Mouse (Mus musculus) limb, embryonic 14.5 days (tissue): ENCODE measurements around the gene S100pbp. TPM values are rescaled to one million over a fixed set of nuclear protein-coding genes. Genes with fewer than 3 reads are reported as not detected.

Source experiments
- ATAC-seq: fragments of 200-750 bp; cut with Nextera tagmentation; 2 replicates; pipeline ENCODE4 v1.8.0; 2017; ENCODE audit warnings: low read depth, moderate number of reproducible peaks, moderate TSS enrichment; ENCODE audit not compliant: low FRiP score
- DNase-seq: peaks from one replicate; pipeline ENCODE4 v3.0.0-alpha.2; 2015; ENCODE audit warnings: low spot score
- H3K27ac ChIP-seq: fragments of 300-500 bp; sonication (generic); replicated peaks from 2 replicates; pipeline ENCODE4 v1.5.1; 2014; ENCODE audit warnings: low read depth, mild to moderate bottlenecking, low read length, moderate library complexity, mixed read lengths
- H3K27me3 ChIP-seq: fragments of 300-500 bp; sonication (generic); 2 replicates; pipeline ENCODE4 v1.6.1; 2014; ENCODE audit warnings: low read length, mixed read lengths; ENCODE audit not compliant: control insufficient read depth, insufficient read depth
- H3K36me3 ChIP-seq: fragments of 300-500 bp; sonication (generic); 2 replicates; pipeline ENCODE4 v1.6.1; 2014; ENCODE audit warnings: mild to moderate bottlenecking, low read length, moderate library complexity, mixed read lengths; ENCODE audit not compliant: control insufficient read depth, insufficient read depth
- H3K4me1 ChIP-seq: fragments of 300-500 bp; sonication (generic); 2 replicates; pipeline ENCODE4 v1.6.1; 2014; ENCODE audit warnings: antibody characterized with exemption, low read length, mixed read lengths; ENCODE audit not compliant: control insufficient read depth, insufficient read depth
- H3K4me2 ChIP-seq: fragments of 300-500 bp; sonication (generic); replicated peaks from 2 replicates; pipeline ENCODE4 v1.6.1; 2014; ENCODE audit warnings: low read depth, mild to moderate bottlenecking, low read length, moderate library complexity; ENCODE audit not compliant: severe bottlenecking
- H3K4me3 ChIP-seq: fragments of 300-500 bp; sonication (generic); replicated peaks from 2 replicates; pipeline ENCODE4 v1.5.1; 2014; ENCODE audit warnings: low read length
- H3K9ac ChIP-seq: fragments of 300-500 bp; sonication (generic); 2 replicates; pipeline ENCODE4 v1.6.1; 2014; ENCODE audit warnings: mild to moderate bottlenecking, low read depth, low read length, moderate library complexity; ENCODE audit not compliant: severe bottlenecking
- H3K9me3 ChIP-seq: fragments of 300-500 bp; sonication (generic); 2 replicates; pipeline ENCODE4 v1.6.1; 2016; ENCODE audit warnings: low read length; ENCODE audit not compliant: control insufficient read depth
- POLR2A ChIP-seq: fragments of 200-500 bp; IDR thresholded peaks from 2 replicates; pipeline ENCODE4 v1.8.0; 2012; ENCODE audit warnings: inconsistent platforms, mild to moderate bottlenecking, moderate library complexity, borderline replicate concordance; ENCODE audit not compliant: insufficient read depth, insufficient read length; ENCODE audit errors: extremely low read depth
- WGBS: fragments of 180-500 bp; shearing (Covaris S2); extraction: QIAGEN DNeasy Blood & Tissue Kit; methylation state at CpG from one replicate; pipeline ENCODE4 v1.1.7; 2014; 5-methylcytosine and 5-hydroxymethylcytosine counted together
- polyA plus RNA-seq, 2 experiments: library from polyadenylated mRNA; depleted of rRNA in 1 of 2; stranded (reverse) in 1 of 2; unstranded in 1 of 2; fragments of >200 nt; fragmentation: Nextera tagmentation in 1 of 2; extraction: Ambion mirVana in 1 of 2; gene quantifications; 2 replicates each; pipeline versions ENCODE4 v1.2.1 to v1.2.3; 2012 to 2014

The S100pbp gene
- polyA plus RNA-seq, 2 experiments = 14.9 to 59.9 TPM

GRCm38 (mm10) chr4:129144401-129145367, 44.8 kb downstream of the S100pbp start:
- Histone ChIP-seq H3K36me3 (peaks cover 29% of the 10 kb centered on the region), H3K4me2 (no peak overlapping the region), H3K27me3 (no peaks in the 10 kb centered on the region), H3K4me1 (peaks cover 12% of the 10 kb centered on the region; the same call in 1 of the 2 replicates), H3K9me3 (no peaks in the 10 kb centered on the region), H3K4me3 (no peak overlapping the region), H3K27ac (peak overlapping the region; percentile 72), H3K9ac (no peak overlapping the region)
- DNase-seq = peak; percentile 68
- 39% methylated on average over 16 of the region's 16 CpGs for WGBS
- no peak for TF ChIP-seq POLR2A
- ATAC-seq = peak; percentile 80

DNA sequence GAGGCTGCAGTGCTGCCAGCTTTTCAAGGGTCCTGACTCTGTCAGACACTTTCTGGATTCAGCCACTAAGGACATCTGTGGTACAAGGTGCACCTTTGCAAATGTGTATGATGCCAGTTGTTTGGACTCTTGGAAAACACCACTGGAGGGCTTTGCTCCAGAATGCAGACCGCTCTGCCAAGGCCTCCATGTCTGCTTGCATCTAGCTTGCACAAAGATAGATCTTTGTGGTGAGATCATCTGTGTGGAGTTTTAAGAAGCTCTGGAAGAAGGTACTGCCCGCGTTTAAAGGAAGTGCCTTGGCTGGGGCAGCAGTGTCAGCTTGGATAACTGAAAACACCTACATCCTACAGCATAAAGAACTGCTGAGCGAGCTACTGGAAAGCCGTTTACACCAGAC, 46.0 kb downstream of the S100pbp start:
- Histone ChIP-seq H3K36me3 (peaks cover 20% of the 10 kb centered on the region), H3K9ac (no peak overlapping the region), H3K9me3 (no peaks in the 10 kb centered on the region), H3K4me1 (peaks cover 12% of the 10 kb centered on the region; the same call in 1 of the 2 replicates), H3K27ac (no peak overlapping the region), H3K4me3 (no peak overlapping the region), H3K27me3 (no peaks in the 10 kb centered on the region), H3K4me2 (no peak overlapping the region)
- 85% methylated on average over 5 of the region's 5 CpGs for WGBS
- ATAC-seq = no peak
- no peak for DNase-seq
- no peak for TF ChIP-seq POLR2A

- Histone ChIP-seq H3K9me3 (no peaks in the 10 kb centered on the region), H3K27me3 (0 out of 2 replicates have a peak, but pooled peaks cover 7% of the 10 kb centered on the region), H3K4me3 (no peak overlapping the region), H3K27ac (no peak overlapping the region), H3K4me1 (peaks cover 12% of the 10 kb centered on the region; the same call in 1 of the 2 replicates), H3K36me3 (peaks cover 18% of the 10 kb centered on the region), H3K9ac (no peak overlapping the region), H3K4me2 (no peak overlapping the region)
- no peak for DNase-seq
- no peak for ATAC-seq
- 86% methylated on average over 11 of the region's 11 CpGs for WGBS
- no peak for TF ChIP-seq POLR2A
These were observed 47.0 kb downstream of the S100pbp start for GRCm38 (mm10) chr4:129142439-129143045.

- H3K9ac ChIP-seq = no peak overlapping the region
These were observed 47.7 kb downstream of the S100pbp start for GRCm38 (mm10) chr4:129141560-129142438.

More at GRCm38 (mm10) chr4:129141560-129142438, 47.7 kb downstream of the S100pbp start:
- peaks cover 18% of the 10 kb centered on the region for H3K36me3 ChIP-seq
- H3K4me3 ChIP-seq = no peak overlapping the region
- DNase-seq (no peak), ATAC-seq (no peak)
- no peak overlapping the region for H3K27ac ChIP-seq
- peaks cover 12% of the 10 kb centered on the region; the same call in 1 of the 2 replicates for H3K4me1 ChIP-seq
- no peak for TF ChIP-seq POLR2A
- H3K27me3 ChIP-seq = 0 out of 2 replicates have a peak, but pooled peaks cover 8% of the 10 kb centered on the region
- H3K4me2 ChIP-seq = no peak overlapping the region
- 74% methylated on average over 17 of the region's 17 CpGs for WGBS
- no peaks in the 10 kb centered on the region for H3K9me3 ChIP-seq
